Mouse (Mus musculus) activated CD4-positive, CD25-positive, alpha-beta regulatory T cell, adult 4 months (primary cell): ENCODE results near the gene P2ry12. TPM values are rescaled to one million over a fixed set of nuclear protein-coding genes. Genes with fewer than 3 reads are reported as not detected.

Experiments
- ATAC-seq: one replicate; pipeline ENCODE4 v1.8.0; 2017
- polyA plus RNA-seq, 2 experiments: library from polyadenylated mRNA; unstranded; fragments of 100-300 nt; shearing (Covaris generic); gene quantifications; one replicate each; pipeline ENCODE4 v1.2.1; 2017

Gene P2ry12
- polyA plus RNA-seq, 2 experiments from 2014 or later = 0.79 TPM; not detected in 1

DNA sequence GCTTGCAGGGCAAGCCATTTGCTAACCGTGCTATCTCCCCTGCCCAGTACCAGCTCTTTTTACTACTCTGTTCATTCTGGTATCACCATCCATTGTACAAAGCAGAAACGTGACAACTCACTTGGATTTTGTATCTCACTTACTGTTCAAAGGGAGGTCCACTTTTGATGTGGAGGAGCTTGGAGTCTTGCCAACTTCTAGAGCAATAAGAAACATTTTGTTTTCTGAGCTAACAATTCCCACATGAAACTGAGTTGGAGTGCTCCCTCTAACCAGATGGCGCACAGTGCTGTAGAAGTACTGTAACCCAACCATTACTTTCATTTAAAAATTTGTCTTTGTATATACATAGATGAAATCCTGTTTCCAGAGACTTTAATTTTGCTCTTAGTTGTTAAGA lies 31.8 kb downstream of the P2ry12 start:
- no peak for ATAC-seq

DNA sequence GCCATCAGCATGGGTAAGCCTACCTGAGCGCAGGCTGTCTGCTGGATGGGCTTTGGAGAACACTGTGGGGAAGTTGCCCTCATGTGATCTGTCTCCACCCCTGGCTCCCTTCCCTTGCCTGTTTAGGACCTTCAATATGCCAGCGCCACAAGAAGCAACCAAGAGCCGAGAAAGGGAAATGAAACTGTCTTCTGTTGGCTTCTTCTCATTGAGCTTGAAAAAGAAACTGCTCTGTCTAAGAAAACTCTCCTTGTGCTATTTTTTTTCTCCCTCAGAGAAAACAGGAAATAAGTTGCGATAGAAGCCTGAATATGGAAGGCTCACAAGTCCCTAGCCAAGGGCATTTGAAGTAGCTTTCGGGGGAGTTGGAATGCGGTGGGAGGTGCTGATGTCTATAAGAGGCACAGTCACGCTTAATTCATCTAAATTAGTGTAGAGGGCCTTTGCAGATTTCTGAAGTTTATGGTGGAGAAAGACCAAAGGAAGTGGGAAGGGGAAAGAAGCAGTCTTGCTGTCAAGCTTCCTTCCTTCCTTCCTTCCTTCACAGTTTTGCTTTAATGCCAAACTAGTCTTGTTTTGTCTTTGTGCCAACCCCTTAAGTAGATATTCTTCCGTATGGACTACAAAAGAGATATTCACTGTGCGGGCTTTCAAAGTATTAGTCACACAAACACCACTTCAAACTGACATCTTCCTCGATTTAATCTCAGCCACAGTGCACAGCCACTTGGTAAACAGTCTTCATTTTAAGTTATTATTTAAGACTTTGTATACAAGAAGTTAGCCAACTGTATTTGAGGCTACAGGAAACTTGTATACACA lies 33.7 kb downstream of the P2ry12 start:
- ATAC-seq = peak; percentile 45

- ATAC-seq = no peak
Measured at GRCm38 (mm10) chr3:59227696-59228095, 35.0 kb downstream of the P2ry12 start.

- no peak for ATAC-seq
Measured at GRCm38 (mm10) chr3:59225411-59225810, 37.3 kb downstream of the P2ry12 start.

DNA sequence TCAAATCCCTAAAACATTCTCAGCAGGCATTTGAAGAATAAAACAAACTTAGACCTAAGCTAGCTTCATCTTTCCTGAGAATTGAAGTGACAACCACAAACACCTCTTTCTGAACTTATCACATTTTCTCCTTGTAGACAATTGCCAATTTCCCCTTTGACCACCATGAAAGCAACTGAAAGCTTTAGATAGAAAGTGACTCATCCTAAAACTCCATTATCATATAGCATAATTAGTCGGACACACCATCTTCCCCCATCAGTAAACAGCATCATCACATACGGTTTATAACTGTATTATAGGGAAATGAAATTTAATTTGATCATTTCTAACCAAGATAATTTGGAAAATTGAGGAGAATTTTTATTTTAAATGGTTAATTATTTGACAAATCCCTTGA lies 40.4 kb downstream of the P2ry12 start:
- ATAC-seq = no peak

GRCm38 (mm10) chr3:59219326-59219725 lies 43.3 kb downstream of the P2ry12 start:
- no peak for ATAC-seq

- no peak for ATAC-seq
Measured at GRCm38 (mm10) chr3:59217211-59217610, 45.5 kb downstream of the P2ry12 start.

- ATAC-seq = no peak
Measured at GRCm38 (mm10) chr3:59212404-59212803, 50.3 kb downstream of the P2ry12 start.

DNA sequence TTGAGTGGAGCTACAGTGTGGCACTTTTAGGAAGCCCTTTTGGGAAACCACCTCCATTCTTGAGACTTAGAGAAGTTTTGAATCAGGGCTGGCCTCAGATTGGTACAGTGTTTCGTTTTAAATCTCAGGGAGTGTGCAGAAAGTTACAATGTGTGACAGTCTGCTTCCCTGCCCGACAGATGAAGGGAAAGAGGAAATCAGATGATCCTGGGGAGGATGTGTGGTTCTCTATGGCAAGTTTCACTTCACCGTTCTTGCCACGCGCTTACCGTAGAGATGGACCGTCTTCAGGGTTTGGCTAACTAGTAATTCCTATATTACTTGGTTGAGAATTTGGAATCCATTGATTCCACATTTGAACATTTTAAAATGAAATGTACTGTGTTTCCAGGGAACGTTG lies 50.9 kb downstream of the P2ry12 start:
- ATAC-seq = no peak

GRCm38 (mm10) chr3:59210727-59211126 lies 51.9 kb downstream of the P2ry12 start, which contains the start of gene P2ry13:
Gene P2ry13, minus strand, starts transcription at chr3:59210882.
- no peak for ATAC-seq

- ATAC-seq = no peak
Measured at GRCm38 (mm10) chr3:59210089-59210488, 52.6 kb downstream of the P2ry12 start.

- peak; percentile 50 for ATAC-seq
Measured at GRCm38 (mm10) chr3:59208650-59209548, 53.8 kb downstream of the P2ry12 start.

- peak; percentile 48 for ATAC-seq
Measured at GRCm38 (mm10) chr3:59205941-59206340, 56.7 kb downstream of the P2ry12 start.

- no peak for ATAC-seq
Measured at GRCm38 (mm10) chr3:59204719-59205503, 57.8 kb downstream of the P2ry12 start.

- ATAC-seq = peak; percentile 70
Measured at GRCm38 (mm10) chr3:59203802-59204520, 58.7 kb downstream of the P2ry12 start.

- ATAC-seq = no peak
Measured at GRCm38 (mm10) chr3:59197329-59197948, 65.2 kb downstream of the P2ry12 start.

DNA sequence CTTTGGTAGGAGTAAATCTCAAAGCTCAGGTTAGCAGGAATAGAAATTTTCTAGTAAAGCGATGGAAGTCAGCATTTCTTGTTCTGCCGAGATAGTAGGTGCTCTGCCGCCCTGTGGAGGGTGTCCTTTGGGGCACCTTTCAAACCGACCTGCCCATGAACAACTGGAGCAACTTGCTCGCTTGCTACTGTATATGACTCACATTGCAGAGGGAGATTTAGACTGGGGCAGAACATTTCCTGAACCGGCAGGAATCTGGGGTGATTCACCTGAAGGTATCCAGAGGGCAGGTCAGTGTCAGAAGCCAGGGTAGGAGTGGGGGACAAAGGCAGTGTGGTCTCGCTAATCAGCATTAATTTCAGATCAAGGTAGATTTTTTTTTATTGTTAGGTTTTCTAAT lies 67.7 kb downstream of the P2ry12 start, which contains the start of gene Gpr87:
Gene Gpr87, minus strand, starts transcription at position 167 of the 400 bp plus-strand sequence.
- ATAC-seq = no peak

DNA sequence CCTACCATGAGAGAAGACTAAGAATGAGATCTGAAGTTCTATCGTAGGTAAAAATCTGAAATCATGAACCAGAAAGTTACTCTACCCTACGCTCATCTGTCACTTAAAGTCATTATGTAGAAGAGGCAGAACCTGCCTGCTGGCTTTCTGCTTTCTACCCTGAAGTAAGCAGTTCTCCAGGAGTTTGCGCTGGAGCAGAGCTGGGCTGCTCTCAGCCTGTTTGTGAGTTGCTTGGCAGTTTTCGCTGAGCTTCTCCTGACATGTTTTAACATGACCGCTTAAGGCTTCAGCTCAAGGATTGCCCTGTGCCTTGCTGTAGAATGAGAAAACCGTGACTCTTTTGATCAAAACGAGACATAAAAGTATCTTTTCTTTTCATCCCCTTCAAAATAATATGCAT lies 68.6 kb downstream of the P2ry12 start:
- no peak for ATAC-seq

- ATAC-seq = no peak
Measured at GRCm38 (mm10) chr3:59191674-59192073, 71.0 kb downstream of the P2ry12 start.

DNA sequence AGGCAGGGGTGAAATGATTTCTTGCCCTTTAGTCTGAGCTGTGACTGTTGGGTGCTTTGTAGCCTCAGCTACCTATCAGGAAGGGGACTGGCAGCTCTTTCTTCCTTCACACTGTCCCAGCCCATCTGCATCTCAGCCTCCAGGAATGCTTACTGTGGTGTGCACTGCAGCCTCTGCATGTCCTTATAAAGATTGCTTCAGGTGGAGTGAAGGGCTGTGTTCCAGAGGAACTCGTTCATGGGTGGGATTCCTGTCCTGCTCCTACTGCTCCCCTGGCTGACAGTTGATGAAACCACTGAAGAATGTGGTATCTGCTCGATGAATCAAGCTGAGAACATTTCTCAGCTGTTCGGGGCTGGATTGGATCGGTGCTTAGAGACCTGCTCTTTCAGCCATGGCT lies 75.3 kb downstream of the P2ry12 start:
- ATAC-seq = no peak

DNA sequence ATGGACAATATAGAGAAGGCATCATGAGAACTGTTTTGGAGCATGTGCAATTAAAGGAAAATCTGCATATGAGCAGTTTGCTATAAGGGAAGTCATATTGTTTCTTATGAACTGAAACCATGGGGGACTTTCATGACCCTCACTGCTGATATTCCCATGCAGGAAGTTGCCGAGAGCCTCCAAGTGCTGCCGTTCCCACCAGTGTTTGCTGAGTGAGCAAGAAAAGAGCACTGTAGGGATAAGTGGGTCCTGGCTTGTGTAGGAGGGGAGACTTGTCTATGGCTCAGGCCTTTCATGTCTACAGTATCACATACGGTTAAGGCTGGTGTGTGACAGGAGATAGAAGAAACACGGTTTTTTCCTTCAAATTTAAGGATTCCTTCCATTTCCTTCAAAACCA lies 77.0 kb downstream of the P2ry12 start:
- no peak for ATAC-seq
